Mouse (Mus musculus): Measurements from ENCODE around the gene Cenpc1. TPM values are rescaled to one million over a fixed set of nuclear protein-coding genes. Genes with fewer than 3 reads are reported as not detected.
A peak's percentile ranks its signal among the peaks of the same experiment; 100 is the strongest.

The Cenpc1 gene
- total and polyA plus RNA-seq, 3 experiments, result 14.1 to 30.6 (median 20.6) TPM

- Histone ChIP-seq H3K27me3 (replicated peaks) (no peaks in the 10 kb centered on the region), H3K4me2 (ENCODE audit: insufficient read depth, low read depth, poor library complexity, severe bottlenecking) (no peak overlapping the region), H3K79me2 (replicated peaks; ENCODE audit: control insufficient read depth, extremely low read depth, insufficient read depth, poor library complexity, severe bottlenecking) (no peaks in the 10 kb centered on the region), H3K4me1 (ENCODE audit: control insufficient read depth in 1 of 2, insufficient read depth in 2 of 2) (no peaks in the 10 kb centered on the region), H3K36me3 (replicated peaks in 1 of 2; ENCODE audit: control insufficient read depth in 1 of 2, insufficient read depth in 1 of 2, low read length in 1 of 2) (peaks cover 2 to 17% of the 10 kb centered on the region in 2 experiments), H3K9me3 (replicated peaks; ENCODE audit: low read length) (no peaks in the 10 kb centered on the region), H3K9ac (ENCODE audit: insufficient read depth, low read depth) (no peak overlapping the region), H3K27ac (ENCODE audit: insufficient read depth, low read depth) (no peak overlapping the region), H3K4me3 (replicated peaks in 1 of 3; ENCODE audit: low read depth in 2 of 3, low read length in 2 of 3, poor library complexity in 1 of 3) (no peak overlapping the region)
- dilution Hi-C loops (cut with MboI; ENCODE audit: extremely low pct_ligation_motif_present, extremely low pct_unique_long_range_greater_than_20kb, low sequenced_read_pairs) (no loop called here), in situ Hi-C loops (cut with MboI; ENCODE audit: low pct_ligation_motif_present, low pct_unique_long_range_greater_than_20kb, low sequenced_read_pairs) (no loop called here)
- no peak for TF ChIP-seq MYC (IDR thresholded peaks at IDR 0.05; ENCODE audit: low read depth, low read length)
- no peak for TF ChIP-seq MXI1 (IDR thresholded peaks at IDR 0.05; ENCODE audit: low read depth, low read length)
- TF ChIP-seq ZKSCAN1 (IDR thresholded peaks at IDR 0.05; ENCODE audit: borderline replicate concordance, low read depth, low read length), result no peak
- no peak for TF ChIP-seq TCF12 (IDR thresholded peaks at IDR 0.05; ENCODE audit: low read depth, low read length)
- DNase-seq (ENCODE audit: extremely low read depth), result no peak
Observed at GRCm38 (mm10) chr5:86094754-86095153, 29.4 kb upstream of the Cenpc1 start.

GRCm38 (mm10) chr5:86086751-86087150 is 21.4 kb upstream of the Cenpc1 start:
- H3K4me3 ChIP-seq (replicated peaks in 1 of 3; ENCODE audit: low read depth in 2 of 3, low read length in 2 of 3, poor library complexity in 1 of 3), result no peak overlapping the region
- DNase-seq (ENCODE audit: extremely low read depth), result peak; percentile 60
- in situ Hi-C loops (cut with MboI; ENCODE audit: low pct_ligation_motif_present, low pct_unique_long_range_greater_than_20kb, low sequenced_read_pairs), result no loop called here
- peaks cover 6 to 29% of the 10 kb centered on the region in 2 experiments for H3K4me1 ChIP-seq (ENCODE audit: control insufficient read depth in 1 of 2, insufficient read depth in 2 of 2)
- H3K9me3 ChIP-seq (replicated peaks; ENCODE audit: low read length), result no peaks in the 10 kb centered on the region
- no peak for TF ChIP-seq JUND (conservative IDR thresholded peaks at IDR 0.05; ENCODE audit: low read depth, low read length)
- no peak for TF ChIP-seq CHD2 (IDR thresholded peaks at IDR 0.05; ENCODE audit: low read length)
- no peak for TF ChIP-seq JUN (IDR thresholded peaks at IDR 0.05; ENCODE audit: insufficient read depth, low read depth, low read length)
- no peak for TF ChIP-seq HCFC1 (IDR thresholded peaks at IDR 0.05; ENCODE audit: low read depth, low read length)
- TF ChIP-seq MXI1 (IDR thresholded peaks at IDR 0.05; ENCODE audit: low read depth, low read length), result no peak
- no peak; the same call in 1 of the 2 replicates for TF ChIP-seq ELF1 (IDR thresholded peaks at IDR 0.05; ENCODE audit: low read depth, low read length)
- no peak for TF ChIP-seq ZC3H11A (IDR thresholded peaks at IDR 0.05; ENCODE audit: low read depth, low read length)
- no peak for TF ChIP-seq E2F4 (IDR thresholded peaks at IDR 0.05; ENCODE audit: insufficient replicate concordance, low read depth, low read length)
- no peak for TF ChIP-seq RCOR1 (conservative IDR thresholded peaks at IDR 0.05; ENCODE audit: low read depth, low read length)
- no peak for TF ChIP-seq PAX5 (IDR thresholded peaks at IDR 0.05; ENCODE audit: low read length)
- TF ChIP-seq MEF2A (IDR thresholded peaks at IDR 0.05; ENCODE audit: borderline replicate concordance, low read depth, low read length), result 0 out of 2 replicates have a peak, but pooled peaks have one; percentile 35
- no peak for TF ChIP-seq TCF12 (IDR thresholded peaks at IDR 0.05; ENCODE audit: low read depth, low read length)
- no peak for TF ChIP-seq UBTF (IDR thresholded peaks at IDR 0.05; ENCODE audit: low read depth, low read length)
- TF ChIP-seq GABPA (IDR thresholded peaks at IDR 0.05; ENCODE audit: insufficient replicate concordance, low read depth, low read length), result no peak
- no peak for TF ChIP-seq SMC3 (IDR thresholded peaks at IDR 0.05; ENCODE audit: low read depth, low read length)
- no peak for TF ChIP-seq TBP (conservative IDR thresholded peaks at IDR 0.05; ENCODE audit: low read depth, low read length)
- TF ChIP-seq RAD21 (IDR thresholded peaks at IDR 0.05; ENCODE audit: low read depth, low read length), result no peak
- no peak for TF ChIP-seq MAX (IDR thresholded peaks at IDR 0.05; ENCODE audit: low read length)
- no peak for TF ChIP-seq SIN3A (IDR thresholded peaks at IDR 0.05; ENCODE audit: low read length)
- no peak for TF ChIP-seq USF1 (IDR thresholded peaks at IDR 0.05; ENCODE audit: low read depth, low read length)
- no peak for TF ChIP-seq KAT2A (IDR thresholded peaks at IDR 0.05; ENCODE audit: insufficient replicate concordance, low read length)
- TF ChIP-seq POLR2AphosphoS2 (IDR thresholded peaks at IDR 0.05; ENCODE audit: low read depth, low read length), result no peak
- no peak for TF ChIP-seq CHD1 (IDR thresholded peaks at IDR 0.05; ENCODE audit: low read depth, low read length)
- peak; percentile 36; the same call in 1 of the 2 replicates for TF ChIP-seq ETS1 (conservative IDR thresholded peaks at IDR 0.05; ENCODE audit: low read depth, low read length)
- peak; percentile 35 for TF ChIP-seq BHLHE40 (IDR thresholded peaks at IDR 0.05; ENCODE audit: low read depth, low read length)
- no peak for TF ChIP-seq USF2 (conservative IDR thresholded peaks at IDR 0.05; ENCODE audit: low read depth, low read length)
- no peak for TF ChIP-seq POLR2A (IDR thresholded peaks at IDR 0.05; ENCODE audit: low read depth, low read length)
- no peak for TF ChIP-seq NELFE (IDR thresholded peaks at IDR 0.05; ENCODE audit: low read depth, low read length)
- no peak for TF ChIP-seq ZMIZ1 (IDR thresholded peaks at IDR 0.05; ENCODE audit: low read depth, low read length)
- no peak for TF ChIP-seq MYC (IDR thresholded peaks at IDR 0.05; ENCODE audit: low read depth, low read length)
- peak; percentile 42; the same call in 1 of the 2 replicates for TF ChIP-seq EP300 (IDR thresholded peaks at IDR 0.05; ENCODE audit: low read length)
- no peak for TF ChIP-seq ZKSCAN1 (IDR thresholded peaks at IDR 0.05; ENCODE audit: borderline replicate concordance, low read depth, low read length)
- H3K9ac ChIP-seq (ENCODE audit: insufficient read depth, low read depth), result no peak overlapping the region
- dilution Hi-C loops (cut with MboI; ENCODE audit: extremely low pct_ligation_motif_present, extremely low pct_unique_long_range_greater_than_20kb, low sequenced_read_pairs), result no loop called here
- H3K4me2 ChIP-seq (ENCODE audit: insufficient read depth, low read depth, poor library complexity, severe bottlenecking), result no peak overlapping the region
- no peak overlapping the region for H3K27ac ChIP-seq (ENCODE audit: insufficient read depth, low read depth)
- no peaks in the 10 kb centered on the region for H3K79me2 ChIP-seq (replicated peaks; ENCODE audit: control insufficient read depth, extremely low read depth, insufficient read depth, poor library complexity, severe bottlenecking)
- no peaks in the 10 kb centered on the region for H3K27me3 ChIP-seq (replicated peaks)
- peaks cover 3 to 9% of the 10 kb centered on the region in 2 experiments for H3K36me3 ChIP-seq (replicated peaks in 1 of 2; ENCODE audit: control insufficient read depth in 1 of 2, insufficient read depth in 1 of 2, low read length in 1 of 2)

All from CH12.LX (cell line).